Mouse (Mus musculus): ENCODE data around the gene Lama2. TPM values are rescaled to one million over a fixed set of nuclear protein-coding genes. Genes with fewer than 3 reads are reported as not detected.

Lama2 gene
- polyA plus RNA-seq, 1 experiment, result not detected

- Histone ChIP-seq H3K4me1 (ENCODE audit: control insufficient read depth, insufficient read depth, low read length) (no peaks in the 10 kb centered on the region), H3K9me3 (replicated peaks; ENCODE audit: control insufficient read depth, insufficient read depth, low read length, poor library complexity, severe bottlenecking) (no peaks in the 10 kb centered on the region), H3K27ac (ENCODE audit: insufficient read depth, low read length) (no peak overlapping the region), H3K36me3 (ENCODE audit: control insufficient read depth, insufficient read depth, low read length, poor library complexity, severe bottlenecking) (no peaks in the 10 kb centered on the region), H3K9ac (ENCODE audit: low read depth, poor library complexity, severe bottlenecking) (no peak overlapping the region), H3K4me3 (ENCODE audit: low read depth, low read length) (no peak overlapping the region), H3K27me3 (ENCODE audit: control insufficient read depth, insufficient read depth, low read length, poor library complexity, severe bottlenecking) (no peaks in the 10 kb centered on the region)
- no peak for TF ChIP-seq EP300 (IDR thresholded peaks at IDR 0.05; ENCODE audit: insufficient read depth, low read depth, low read length)
- no peak for TF ChIP-seq CTCF (IDR thresholded peaks at IDR 0.05; ENCODE audit: low read depth, low read length)
- no peak for TF ChIP-seq POLR2A (IDR thresholded peaks at IDR 0.05; ENCODE audit: insufficient read depth, low read length)
These were observed 151.3 kb downstream of the Lama2 start for GRCm38 (mm10) chr10:27468274-27468673.

DNA sequence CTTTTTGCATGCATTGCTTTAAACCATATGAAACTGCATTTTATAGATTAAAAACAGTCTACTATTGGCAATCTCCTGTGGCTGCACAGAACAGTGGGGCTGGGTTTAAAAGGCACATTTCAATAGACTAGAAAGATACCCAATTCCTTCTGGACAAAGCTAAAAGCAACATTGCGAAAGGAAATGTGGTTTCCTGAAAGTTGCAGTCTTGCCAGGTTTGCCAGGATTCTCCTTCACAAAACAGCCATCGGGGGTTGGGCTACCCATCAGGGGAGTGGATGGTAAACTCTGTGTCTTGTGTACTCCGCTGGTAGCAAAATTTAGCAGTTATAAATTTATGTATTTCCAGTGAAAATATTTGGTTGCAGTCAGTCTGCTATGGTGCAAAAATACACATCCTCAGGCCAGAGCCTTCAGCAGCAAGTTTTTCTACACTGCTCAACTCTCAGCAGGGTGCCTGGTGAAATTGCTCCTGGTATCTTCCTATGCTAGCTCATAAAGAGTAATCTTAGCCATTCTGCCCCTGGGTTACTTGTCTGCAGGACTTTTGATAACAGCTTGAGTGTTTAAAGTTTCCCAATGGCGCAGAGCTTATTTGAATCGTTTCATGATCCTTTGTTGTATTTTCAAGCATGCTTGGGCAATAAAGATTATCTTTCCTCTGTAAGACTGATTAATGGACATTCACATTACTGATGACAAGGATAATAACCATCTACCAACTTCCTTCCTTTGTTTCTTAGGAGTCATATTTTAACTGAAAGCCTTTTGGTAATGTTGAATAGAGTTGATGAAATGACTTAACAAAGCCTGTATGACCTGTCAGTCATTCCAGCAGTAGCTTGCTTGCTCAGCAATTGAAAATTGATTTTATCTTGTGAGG, 205.7 kb downstream of the Lama2 start:
- Histone ChIP-seq H3K9me3 (replicated peaks; ENCODE audit: control insufficient read depth, insufficient read depth, low read length, poor library complexity, severe bottlenecking) (no peaks in the 10 kb centered on the region), H3K36me3 (ENCODE audit: control insufficient read depth, insufficient read depth, low read length, poor library complexity, severe bottlenecking) (no peaks in the 10 kb centered on the region), H3K27me3 (ENCODE audit: control insufficient read depth, insufficient read depth, low read length, poor library complexity, severe bottlenecking) (no peaks in the 10 kb centered on the region), H3K4me3 (ENCODE audit: low read depth, low read length) (no peak overlapping the region), H3K27ac (ENCODE audit: insufficient read depth, low read length) (no peak overlapping the region), H3K9ac (ENCODE audit: low read depth, poor library complexity, severe bottlenecking) (no peak overlapping the region), H3K4me1 (ENCODE audit: control insufficient read depth, insufficient read depth, low read length) (no peaks in the 10 kb centered on the region)
- no peak for TF ChIP-seq POLR2A (IDR thresholded peaks at IDR 0.05; ENCODE audit: insufficient read depth, low read length)
- TF ChIP-seq EP300 (IDR thresholded peaks at IDR 0.05; ENCODE audit: insufficient read depth, low read depth, low read length), result no peak
- no peak for TF ChIP-seq CTCF (IDR thresholded peaks at IDR 0.05; ENCODE audit: low read depth, low read length)

GRCm38 (mm10) chr10:27390753-27391152, 228.8 kb downstream of the Lama2 start:
- no peaks in the 10 kb centered on the region for H3K36me3 ChIP-seq (ENCODE audit: control insufficient read depth, insufficient read depth, low read length, poor library complexity, severe bottlenecking)
- no peaks in the 10 kb centered on the region for H3K4me1 ChIP-seq (ENCODE audit: control insufficient read depth, insufficient read depth, low read length)
- no peak overlapping the region for H3K9ac ChIP-seq (ENCODE audit: low read depth, poor library complexity, severe bottlenecking)
- H3K4me3 ChIP-seq (ENCODE audit: low read depth, low read length), result no peak overlapping the region
- TF ChIP-seq POLR2A (IDR thresholded peaks at IDR 0.05; ENCODE audit: insufficient read depth, low read length), result no peak
- TF ChIP-seq CTCF (IDR thresholded peaks at IDR 0.05; ENCODE audit: low read depth, low read length), result no peak
- TF ChIP-seq EP300 (IDR thresholded peaks at IDR 0.05; ENCODE audit: insufficient read depth, low read depth, low read length), result no peak
- H3K27ac ChIP-seq (ENCODE audit: insufficient read depth, low read length), result no peak overlapping the region
- H3K27me3 ChIP-seq (ENCODE audit: control insufficient read depth, insufficient read depth, low read length, poor library complexity, severe bottlenecking), result no peaks in the 10 kb centered on the region
- no peaks in the 10 kb centered on the region for H3K9me3 ChIP-seq (replicated peaks; ENCODE audit: control insufficient read depth, insufficient read depth, low read length, poor library complexity, severe bottlenecking)

- Histone ChIP-seq H3K9me3 (replicated peaks; ENCODE audit: control insufficient read depth, insufficient read depth, low read length, poor library complexity, severe bottlenecking) (no peaks in the 10 kb centered on the region), H3K36me3 (ENCODE audit: control insufficient read depth, insufficient read depth, low read length, poor library complexity, severe bottlenecking) (no peaks in the 10 kb centered on the region), H3K27me3 (ENCODE audit: control insufficient read depth, insufficient read depth, low read length, poor library complexity, severe bottlenecking) (no peaks in the 10 kb centered on the region), H3K4me3 (ENCODE audit: low read depth, low read length) (no peak overlapping the region), H3K9ac (ENCODE audit: low read depth, poor library complexity, severe bottlenecking) (no peak overlapping the region), H3K4me1 (ENCODE audit: control insufficient read depth, insufficient read depth, low read length) (no peaks in the 10 kb centered on the region), H3K27ac (ENCODE audit: insufficient read depth, low read length) (no peak overlapping the region)
- TF ChIP-seq CTCF (IDR thresholded peaks at IDR 0.05; ENCODE audit: low read depth, low read length) (no peak), EP300 (IDR thresholded peaks at IDR 0.05; ENCODE audit: insufficient read depth, low read depth, low read length) (no peak)
These were observed 232.0 kb downstream of the Lama2 start for GRCm38 (mm10) chr10:27387531-27387930.

GRCm38 (mm10) chr10:27384636-27385035, 234.9 kb downstream of the Lama2 start:
- Histone ChIP-seq H3K27me3 (ENCODE audit: control insufficient read depth, insufficient read depth, low read length, poor library complexity, severe bottlenecking) (no peaks in the 10 kb centered on the region), H3K9me3 (replicated peaks; ENCODE audit: control insufficient read depth, insufficient read depth, low read length, poor library complexity, severe bottlenecking) (no peaks in the 10 kb centered on the region), H3K4me1 (ENCODE audit: control insufficient read depth, insufficient read depth, low read length) (no peaks in the 10 kb centered on the region), H3K27ac (ENCODE audit: insufficient read depth, low read length) (no peak overlapping the region), H3K4me3 (ENCODE audit: low read depth, low read length) (no peak overlapping the region), H3K36me3 (ENCODE audit: control insufficient read depth, insufficient read depth, low read length, poor library complexity, severe bottlenecking) (no peaks in the 10 kb centered on the region), H3K9ac (ENCODE audit: low read depth, poor library complexity, severe bottlenecking) (no peak overlapping the region)
- TF ChIP-seq EP300 (IDR thresholded peaks at IDR 0.05; ENCODE audit: insufficient read depth, low read depth, low read length) (no peak), POLR2A (IDR thresholded peaks at IDR 0.05; ENCODE audit: insufficient read depth, low read length) (no peak), CTCF (IDR thresholded peaks at IDR 0.05; ENCODE audit: low read depth, low read length) (no peak)

- Histone ChIP-seq H3K4me1 (ENCODE audit: control insufficient read depth, insufficient read depth, low read length) (no peaks in the 10 kb centered on the region), H3K27me3 (ENCODE audit: control insufficient read depth, insufficient read depth, low read length, poor library complexity, severe bottlenecking) (no peaks in the 10 kb centered on the region), H3K27ac (ENCODE audit: insufficient read depth, low read length) (no peak overlapping the region), H3K4me3 (ENCODE audit: low read depth, low read length) (no peak overlapping the region), H3K9ac (ENCODE audit: low read depth, poor library complexity, severe bottlenecking) (no peak overlapping the region), H3K9me3 (replicated peaks; ENCODE audit: control insufficient read depth, insufficient read depth, low read length, poor library complexity, severe bottlenecking) (no peaks in the 10 kb centered on the region), H3K36me3 (ENCODE audit: control insufficient read depth, insufficient read depth, low read length, poor library complexity, severe bottlenecking) (no peaks in the 10 kb centered on the region)
- TF ChIP-seq EP300 (IDR thresholded peaks at IDR 0.05; ENCODE audit: insufficient read depth, low read depth, low read length) (no peak), POLR2A (IDR thresholded peaks at IDR 0.05; ENCODE audit: insufficient read depth, low read length) (no peak), CTCF (IDR thresholded peaks at IDR 0.05; ENCODE audit: low read depth, low read length) (no peak)
These were observed 236.5 kb downstream of the Lama2 start for GRCm38 (mm10) chr10:27382887-27383609.

All from ES-Bruce4 (cell line).